Mouse (Mus musculus) lung, postnatal 0 days (tissue): ENCODE results near the gene Gas2l1. TPM values are rescaled to one million over a fixed set of nuclear protein-coding genes. Genes with fewer than 3 reads are reported as not detected.

Source experiments
- ATAC-seq: fragments of 200-750 bp; cut with Nextera tagmentation; 2 replicates; pipeline ENCODE4 v1.8.0; 2017; ENCODE audit warnings: moderate library complexity
- DNase-seq: peaks from one replicate; pipeline ENCODE4 v3.0.0-alpha.2; 2016; ENCODE audit warnings: low spot score
- H3K27ac ChIP-seq: fragments of 300-500 bp; sonication (generic); 2 replicates; pipeline ENCODE4 v1.5.1; 2014; ENCODE audit warnings: antibody characterized with exemption, mild to moderate bottlenecking, low read length, mixed read lengths
- H3K27me3 ChIP-seq: fragments of 300-500 bp; sonication (generic); replicated peaks from 2 replicates; pipeline ENCODE4 v1.6.1; 2014; ENCODE audit warnings: low read length, mixed read lengths; ENCODE audit not compliant: insufficient read depth
- H3K36me3 ChIP-seq: fragments of 300-500 bp; sonication (generic); 2 replicates; pipeline ENCODE4 v1.6.1; 2014; ENCODE audit warnings: low read length, mixed read lengths; ENCODE audit not compliant: insufficient read depth
- H3K4me1 ChIP-seq: fragments of 300-500 bp; sonication (generic); 2 replicates; pipeline ENCODE4 v1.6.1; 2014; ENCODE audit warnings: antibody characterized with exemption, low read depth, low read length, mixed read lengths; ENCODE audit not compliant: insufficient read depth
- H3K4me2 ChIP-seq: fragments of 300-500 bp; sonication (generic); replicated peaks from 2 replicates; pipeline ENCODE4 v1.6.1; 2014; ENCODE audit warnings: low read depth, mild to moderate bottlenecking, low read length, moderate library complexity, mixed read lengths
- H3K4me3 ChIP-seq: fragments of 300-500 bp; sonication (generic); 2 replicates; pipeline ENCODE4 v1.5.1; 2014; ENCODE audit warnings: low read depth, low read length
- H3K9ac ChIP-seq: fragments of 300-500 bp; sonication (generic); replicated peaks from 2 replicates; pipeline ENCODE4 v1.6.1; 2014; ENCODE audit warnings: low read depth, mild to moderate bottlenecking
- H3K9me3 ChIP-seq: fragments of 300-500 bp; sonication (generic); 2 replicates; pipeline ENCODE4 v1.6.1; 2016; ENCODE audit warnings: low read length, mixed read lengths
- CTCF ChIP-seq: IDR thresholded peaks from 2 replicates; pipeline ENCODE4 v1.5.1; 2016; ENCODE audit warnings: antibody characterized with exemption, mild to moderate bottlenecking
- EP300 ChIP-seq: IDR thresholded peaks from 2 replicates; pipeline ENCODE4 v1.6.1; 2016; ENCODE audit warnings: antibody characterized with exemption, mild to moderate bottlenecking, control low read depth
- WGBS: fragments of 180-500 bp; shearing (Covaris S2); extraction: QIAGEN DNeasy Blood & Tissue Kit; methylation state at CpG from one replicate; pipeline ENCODE4 v1.1.7; 2014; 5-methylcytosine and 5-hydroxymethylcytosine counted together
- polyA plus RNA-seq: library from polyadenylated mRNA; unstranded; fragments of >200 nt; fragmentation: Nextera tagmentation; extraction: Ambion mirVana; gene quantifications from 2 replicates; pipeline ENCODE4 v1.2.1, GENCODE M21; 2015

The Gas2l1 gene
- polyA plus RNA-seq, 1 experiment from 2014 or later: 33.3 TPM

GRCm38 (mm10) chr11:5100801-5101200 lies 35.7 kb upstream of the Gas2l1 start:
- H3K9ac ChIP-seq: no peak overlapping the region
- no peaks in the 10 kb centered on the region for H3K27me3 ChIP-seq
- H3K4me1 ChIP-seq: no peaks in the 10 kb centered on the region
- ATAC-seq (no peak), DNase-seq (no peak)
- H3K4me2 ChIP-seq: peak overlapping the region; percentile 74; the same call in 1 of the 2 replicates
- H3K9me3 ChIP-seq: no peaks in the 10 kb centered on the region
- H3K36me3 ChIP-seq: no peaks in the 10 kb centered on the region
- no peak overlapping the region for H3K4me3 ChIP-seq
- 60% methylated on average over 5 of the region's 5 CpGs for WGBS
- H3K27ac ChIP-seq: no peak overlapping the region
- TF ChIP-seq EP300 (no peak), CTCF (no peak)

GRCm38 (mm10) chr11:5100283-5100682 lies 35.2 kb upstream of the Gas2l1 start:
- TF ChIP-seq CTCF: peak; percentile 44
- TF ChIP-seq EP300: no peak
- ATAC-seq: no peak
- no peaks in the 10 kb centered on the region for H3K36me3 ChIP-seq
- 1% methylated on average over 7 of the region's 7 CpGs for WGBS
- H3K27me3 ChIP-seq: no peaks in the 10 kb centered on the region
- no peaks in the 10 kb centered on the region for H3K4me1 ChIP-seq
- H3K4me2 ChIP-seq: peak overlapping the region; percentile 74
- no peaks in the 10 kb centered on the region for H3K9me3 ChIP-seq
- H3K27ac ChIP-seq: peak overlapping the region; percentile 90; the same call in 1 of the 2 replicates
- peak overlapping the region; percentile 99 for H3K4me3 ChIP-seq
- no peak overlapping the region; the same call in 1 of the 2 replicates for H3K9ac ChIP-seq
- DNase-seq: no peak

GRCm38 (mm10) chr11:5099576-5100183 lies 34.6 kb upstream of the Gas2l1 start:
- Histone ChIP-seq H3K9ac (peak overlapping the region; percentile 96), H3K27me3 (no peaks in the 10 kb centered on the region), H3K27ac (peak overlapping the region; percentile 90), H3K4me3 (peak overlapping the region; percentile 99), H3K36me3 (no peaks in the 10 kb centered on the region), H3K4me2 (peak overlapping the region; percentile 74), H3K4me1 (no peaks in the 10 kb centered on the region), H3K9me3 (no peaks in the 10 kb centered on the region)
- ATAC-seq (peak; percentile 74), DNase-seq (peak; percentile 95)
- WGBS: 0% methylated on average over 31 of the region's 31 CpGs
- TF ChIP-seq EP300 (no peak), CTCF (no peak)

- H3K9me3 ChIP-seq: no peaks in the 10 kb centered on the region
- peak within 1 kb of the TSS; percentile 74 for H3K4me2 ChIP-seq
- ATAC-seq (peak; percentile 91), DNase-seq (peak; percentile 97)
- H3K4me3 ChIP-seq: peak within 1 kb of the TSS; percentile 99
- WGBS: 2% methylated on average over 72 of the region's 92 CpGs
- H3K9ac ChIP-seq: peak within 1 kb of the TSS; percentile 96
- no peaks in the 10 kb centered on the region for H3K27me3 ChIP-seq
- H3K27ac ChIP-seq: peak within 1 kb of the TSS; percentile 90
- no peaks in the 10 kb centered on the region for H3K36me3 ChIP-seq
- H3K4me1 ChIP-seq: no peaks in the 10 kb centered on the region
- TF ChIP-seq CTCF: no peak
- no peak for TF ChIP-seq EP300
Measured at GRCm38 (mm10) chr11:5098736-5099542, 33.8 kb upstream of the Gas2l1 start, which contains the start of the genes Rhbdd3 and Ewsr1. Gene Rhbdd3, plus strand, starts transcription at chr11:5098926. Gene Ewsr1, minus strand, starts transcription at chr11:5099266.

- Histone ChIP-seq H3K4me1 (no peaks in the 10 kb centered on the region), H3K9me3 (no peaks in the 10 kb centered on the region), H3K36me3 (no peaks in the 10 kb centered on the region), H3K9ac (peak overlapping the region; percentile 96), H3K27me3 (no peaks in the 10 kb centered on the region), H3K4me2 (peak overlapping the region; percentile 74), H3K27ac (peak overlapping the region; percentile 90), H3K4me3 (peak overlapping the region; percentile 99)
- DNase-seq: peak; percentile 47
- ATAC-seq: no peak
- WGBS: under 1% methylated on average over 43 of the region's 44 CpGs
- no peak for TF ChIP-seq CTCF
- TF ChIP-seq EP300: no peak
Measured at GRCm38 (mm10) chr11:5098035-5098735, 33.1 kb upstream of the Gas2l1 start.
